Mouse (Mus musculus) brain, embryonic 14.5 days (tissue): ENCODE data around the gene Plekhn1.

Experiments
- CTCF ChIP-seq: fragments of 200-500 bp; IDR thresholded peaks from 2 replicates; pipeline ENCODE4 v1.5.1; 2012; ENCODE audit warnings: inconsistent platforms, mild to moderate bottlenecking, moderate library complexity, borderline replicate concordance; ENCODE audit not compliant: insufficient read depth, insufficient read length; ENCODE audit errors: extremely low read depth
- POLR2A ChIP-seq: fragments of 200-500 bp; IDR thresholded peaks from 2 replicates; pipeline ENCODE4 v1.6.1; 2012; ENCODE audit warnings: mild to moderate bottlenecking, inconsistent platforms, borderline replicate concordance; ENCODE audit not compliant: poor library complexity, insufficient read depth, insufficient read length, severe bottlenecking; ENCODE audit errors: extremely low read depth

DNA sequence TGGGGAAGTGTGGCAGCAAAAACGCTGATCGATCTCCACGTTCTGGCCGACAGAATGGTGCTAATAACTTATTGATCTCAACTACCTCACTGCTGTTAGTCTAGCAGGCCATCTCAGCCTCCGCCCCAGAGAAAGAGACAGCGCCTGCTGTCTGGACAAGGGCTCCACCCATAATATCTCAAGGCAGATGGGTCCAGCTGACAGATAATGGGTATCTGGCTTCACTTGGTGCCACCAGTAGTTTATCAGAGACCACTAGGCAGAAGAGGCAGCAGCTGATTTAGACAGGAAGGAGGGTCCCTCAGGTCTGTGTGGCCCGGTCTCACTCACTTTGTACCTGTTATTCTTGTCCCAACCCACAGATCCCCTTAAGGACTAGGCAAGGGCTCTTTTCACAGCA, 18.4 kb upstream of the Plekhn1 start:
- no peak for TF ChIP-seq CTCF
- TF ChIP-seq POLR2A: no peak
